Mouse (Mus musculus): ENCODE data around the gene Il16.
A peak's percentile ranks its signal among the peaks of the same experiment; 100 is the strongest.

Gene Il16

DNA sequence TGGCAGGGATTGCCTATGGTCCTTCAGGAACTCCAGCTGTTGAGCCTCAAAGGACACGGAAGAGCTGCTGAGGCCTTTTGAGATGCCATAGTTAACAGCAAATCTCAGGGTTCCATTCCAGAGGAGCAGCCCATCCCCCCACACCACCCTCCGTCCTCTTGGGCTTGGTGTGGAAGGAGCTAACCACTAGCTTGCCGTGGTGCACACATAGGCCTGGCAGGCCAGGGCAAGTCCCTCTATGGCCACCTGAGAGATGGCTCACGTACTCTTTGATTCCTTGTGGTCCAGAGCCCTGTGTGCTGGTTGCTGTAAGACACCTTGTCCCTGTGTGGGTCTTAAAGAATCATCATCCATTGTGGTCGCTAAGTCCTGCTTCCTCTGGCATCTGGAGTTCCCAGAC is 104.9 kb downstream of the Il16 start:
- peak; percentile 80 for DNase-seq

DNA sequence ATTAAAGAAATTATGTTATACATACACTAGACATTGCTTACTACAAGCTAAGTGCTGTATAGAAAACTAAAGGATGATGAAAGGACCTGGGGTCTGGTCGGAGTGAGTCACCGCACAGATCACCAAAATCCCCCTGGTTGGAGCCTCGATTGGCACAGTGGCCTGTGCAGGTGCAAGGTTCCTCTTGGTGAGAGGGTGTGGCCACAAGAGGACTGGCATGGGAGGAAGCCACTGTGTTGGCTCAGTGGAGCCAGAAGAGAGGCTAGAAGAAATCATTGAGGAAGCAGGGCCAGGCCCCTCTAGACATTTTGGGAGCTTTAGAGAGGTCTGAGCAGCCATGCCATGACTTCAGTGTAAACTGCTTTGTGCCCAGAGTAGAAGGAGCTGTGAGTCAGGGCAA is 106.4 kb downstream of the Il16 start:
- no peak for DNase-seq

GRCm38 (mm10) chr7:83637781-83638583 is 107.5 kb downstream of the Il16 start:
- DNase-seq, result peak; percentile 85

- DNase-seq, result no peak
Measured at GRCm38 (mm10) chr7:83636425-83636824, 109.1 kb downstream of the Il16 start.

DNA sequence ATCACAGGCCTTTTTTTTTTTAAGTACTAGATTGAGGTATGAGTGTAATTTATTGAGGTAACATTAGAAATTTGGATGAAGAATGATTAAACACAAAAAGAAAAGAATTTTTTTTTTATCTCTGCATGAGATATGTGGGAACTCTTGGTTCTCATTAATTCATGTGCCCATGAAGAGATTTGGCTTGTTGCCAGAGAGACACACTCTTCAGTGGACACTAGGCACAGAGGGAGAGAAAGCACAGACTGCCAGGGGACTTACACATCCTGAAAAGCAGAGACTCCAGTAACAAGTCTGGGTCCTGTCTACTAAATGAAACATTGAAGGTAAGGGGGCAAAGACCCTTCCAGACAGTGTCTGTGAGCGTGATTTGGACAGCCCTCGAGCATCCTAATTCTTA is 109.8 kb downstream of the Il16 start:
- no peak for DNase-seq

DNA sequence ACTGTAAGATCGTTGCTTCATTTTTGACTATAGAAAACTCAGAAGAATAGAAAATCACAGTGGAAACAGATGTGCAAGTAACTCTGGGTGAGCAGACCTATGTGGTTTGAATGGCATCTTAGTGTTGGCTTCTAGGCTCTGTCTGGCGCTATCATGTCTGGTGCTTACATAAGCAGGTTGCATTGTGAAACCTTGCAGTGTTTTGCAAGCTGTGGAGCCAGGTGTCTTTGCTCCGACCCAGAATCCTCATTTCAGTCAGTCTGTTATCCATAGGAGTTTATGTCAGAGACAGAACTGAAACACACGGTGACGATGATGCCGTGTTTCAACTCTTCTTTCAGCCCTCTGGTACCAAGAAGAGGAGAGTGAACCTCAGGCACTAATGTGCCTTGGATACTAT is 111.7 kb downstream of the Il16 start:
- no peak for DNase-seq

DNA sequence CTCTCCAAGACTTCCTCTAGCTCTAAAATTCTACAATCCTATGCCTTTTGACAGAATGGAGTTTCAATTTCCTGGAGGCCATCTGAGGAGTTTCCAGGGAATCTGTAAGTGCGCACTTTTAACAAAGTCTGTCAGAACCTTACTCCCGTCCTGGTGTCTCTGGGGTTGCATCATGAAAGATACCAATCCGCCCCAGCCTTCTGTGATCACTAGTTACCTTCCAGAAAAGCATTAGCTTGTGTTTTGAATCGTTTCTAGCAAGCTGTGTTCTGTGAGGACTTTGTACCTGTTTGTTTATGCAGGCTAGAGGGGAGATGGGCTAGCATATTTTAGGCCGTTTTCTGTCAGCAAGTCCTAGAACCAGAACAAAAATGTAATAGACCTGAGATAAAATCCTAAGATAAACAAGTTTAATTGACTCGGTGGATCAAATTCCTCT is 112.8 kb downstream of the Il16 start:
- no peak for DNase-seq

DNA sequence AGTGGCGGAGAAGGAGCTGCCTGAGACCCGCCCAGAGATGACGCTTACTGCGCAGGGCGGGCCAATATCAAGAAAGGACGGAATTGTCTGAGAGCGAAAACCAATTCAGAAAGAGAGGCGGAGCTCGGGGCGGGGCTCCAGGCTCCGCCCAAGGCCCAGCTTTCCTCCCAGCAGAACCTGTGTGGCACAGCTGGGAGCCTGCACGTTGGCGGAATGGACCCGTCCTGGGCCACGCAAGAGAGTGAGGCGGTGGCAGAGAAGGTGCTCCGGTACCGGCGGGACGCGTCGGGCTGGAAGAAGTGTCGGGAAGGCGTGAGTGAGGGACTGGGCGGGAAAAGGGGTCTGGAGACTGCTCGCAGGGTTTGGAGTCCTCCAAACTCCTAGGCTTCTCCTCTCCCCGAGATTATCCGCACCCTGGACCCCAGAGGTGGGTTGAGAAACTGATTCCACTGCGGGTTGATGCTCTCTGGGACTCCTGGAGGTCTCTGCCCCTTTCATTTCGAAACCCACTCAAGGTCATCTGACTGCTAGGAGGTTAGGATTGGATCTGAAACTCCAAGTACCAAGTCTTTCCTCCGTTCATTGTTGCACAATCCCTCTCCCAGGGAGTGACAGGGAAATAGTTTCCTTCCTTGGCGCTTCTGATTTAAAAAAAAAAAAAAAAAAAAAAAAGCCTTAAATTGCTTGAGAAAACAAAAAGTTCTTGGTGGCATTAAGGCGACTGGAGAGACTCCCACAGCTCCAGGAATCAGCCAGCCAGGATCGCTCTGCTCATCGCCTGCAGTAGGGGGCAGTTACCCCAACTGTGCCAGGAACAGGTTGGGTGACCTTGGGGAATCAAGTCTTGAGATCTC is 113.5 kb downstream of the Il16 start, which contains the start of gene Stard5:
Gene Stard5 (plus strand): TSS at position 132 of the 854 bp plus-strand sequence.
- peak; percentile 100 for DNase-seq

DNA sequence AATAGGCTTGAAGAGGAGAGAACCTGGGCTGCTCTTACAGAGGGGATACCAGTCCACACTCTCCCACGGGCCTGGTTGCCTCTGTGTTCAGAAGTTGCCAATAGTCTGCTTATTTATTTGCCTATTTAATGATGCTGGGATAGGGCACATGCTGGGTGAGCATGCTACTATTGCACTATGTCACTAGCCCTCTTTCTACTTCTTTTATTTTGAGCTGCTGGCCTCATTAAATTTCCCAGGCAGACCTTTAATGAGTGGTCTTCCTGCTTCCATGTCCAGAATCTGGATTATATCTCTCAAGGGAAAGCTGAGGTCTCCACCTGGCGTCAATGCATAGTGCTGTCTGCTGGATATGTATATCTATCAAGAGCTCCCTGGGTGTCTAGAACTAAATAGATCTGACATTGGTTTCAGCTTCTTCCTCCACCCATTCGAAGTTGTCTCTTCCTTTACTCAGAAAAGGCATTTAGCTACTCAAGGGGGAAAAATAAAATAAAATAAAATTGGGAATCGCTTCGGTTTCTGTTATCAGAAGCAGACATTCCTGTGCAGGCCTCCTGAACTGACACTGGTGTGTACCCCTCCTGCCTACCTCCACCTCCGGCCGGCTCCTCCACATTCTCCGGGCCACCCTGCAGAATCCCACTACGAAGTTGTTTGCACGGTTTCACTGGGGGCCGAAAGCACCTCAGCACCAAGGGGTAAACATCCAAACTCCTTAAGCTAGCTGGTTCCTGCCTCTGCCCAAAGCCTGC is 114.3 kb downstream of the Il16 start:
- DNase-seq, result no peak

DNA sequence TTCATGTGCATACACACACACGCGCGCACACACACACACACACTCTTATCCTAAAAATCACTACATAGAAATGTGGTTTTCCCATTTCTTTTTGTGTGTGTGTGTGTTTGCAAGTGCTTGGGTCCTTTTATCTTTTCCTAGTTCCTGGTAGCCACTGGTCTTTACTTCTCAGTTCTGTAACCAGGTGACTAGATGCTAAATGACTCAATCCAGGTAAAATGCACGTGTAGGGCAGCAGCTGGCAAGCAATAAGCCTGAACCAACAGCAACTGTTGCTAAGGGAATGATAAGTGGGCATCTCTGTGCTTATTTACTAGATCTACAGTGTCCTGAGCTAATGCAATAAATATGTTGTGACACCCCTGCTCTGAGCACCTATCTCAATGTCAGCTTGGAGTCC is 118.2 kb downstream of the Il16 start:
- DNase-seq, result no peak

GRCm38 (mm10) chr7:83626557-83627257 is 118.8 kb downstream of the Il16 start:
- DNase-seq, result no peak

- DNase-seq, result peak; percentile 80
Measured at GRCm38 (mm10) chr7:83624065-83624464, 121.5 kb downstream of the Il16 start.

DNA sequence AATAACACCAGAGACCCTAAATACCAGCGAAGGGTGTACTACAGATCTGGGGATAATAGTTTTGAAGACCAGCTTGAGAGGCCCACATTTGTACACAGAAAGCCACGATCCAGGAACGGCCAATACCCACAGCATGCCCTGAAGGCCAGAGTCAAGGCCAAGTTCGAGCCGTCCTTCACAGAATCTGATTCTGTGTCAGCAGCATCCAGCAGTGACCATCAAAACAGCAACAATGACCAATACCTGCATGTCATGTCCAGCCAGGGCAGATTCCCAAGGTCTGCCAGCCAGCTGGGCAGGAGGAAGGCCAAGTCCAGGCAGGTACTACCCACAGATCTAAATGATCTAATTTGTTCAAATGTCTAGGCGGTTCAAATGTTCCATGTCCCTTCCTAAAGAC is 122.9 kb downstream of the Il16 start:
- DNase-seq, result peak; percentile 63

DNA sequence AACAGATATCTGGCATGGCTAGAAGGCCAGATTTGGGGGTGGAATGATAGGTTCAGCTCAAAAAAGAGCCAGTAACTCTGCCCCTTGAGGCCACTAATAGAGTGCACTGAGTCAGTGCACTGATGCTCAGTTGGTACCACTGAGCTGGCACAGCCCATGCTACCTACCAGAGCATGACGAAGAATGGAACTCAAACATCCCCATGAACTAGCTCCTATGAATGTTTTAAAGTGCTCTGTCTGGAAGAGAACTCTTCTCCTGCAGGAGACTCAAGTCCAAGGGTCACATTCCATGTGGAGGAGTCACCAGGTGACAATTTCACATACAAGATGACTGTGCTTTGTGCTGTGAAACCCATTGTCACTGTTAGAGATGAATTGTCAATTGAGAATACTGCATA is 126.8 kb downstream of the Il16 start:
- no peak for DNase-seq

GRCm38 (mm10) chr7:83616268-83616667 is 129.3 kb downstream of the Il16 start:
- DNase-seq, result peak; percentile 96

DNA sequence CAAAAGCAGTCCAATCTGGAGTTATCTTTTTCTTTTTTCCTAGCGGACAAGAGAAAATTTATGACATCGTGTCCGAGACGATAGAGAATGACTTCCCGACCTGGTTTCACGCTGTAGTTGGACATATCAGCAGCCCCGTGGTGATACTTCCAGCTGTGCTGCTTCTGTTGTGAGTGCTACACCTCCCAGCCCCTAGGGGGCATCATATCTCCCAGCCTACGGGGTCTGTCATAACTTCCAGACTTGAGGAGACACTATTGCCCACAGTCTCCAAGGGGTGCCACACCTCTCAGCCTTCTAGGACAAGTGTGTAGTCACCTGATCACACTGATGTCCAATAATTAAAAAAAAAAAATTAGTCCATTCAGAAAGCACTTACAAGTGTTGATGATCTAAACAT is 129.7 kb downstream of the Il16 start:
- peak; percentile 85 for DNase-seq

GRCm38 (mm10) chr7:83615272-83615671 is 130.3 kb downstream of the Il16 start:
- DNase-seq, result peak; percentile 54

DNA sequence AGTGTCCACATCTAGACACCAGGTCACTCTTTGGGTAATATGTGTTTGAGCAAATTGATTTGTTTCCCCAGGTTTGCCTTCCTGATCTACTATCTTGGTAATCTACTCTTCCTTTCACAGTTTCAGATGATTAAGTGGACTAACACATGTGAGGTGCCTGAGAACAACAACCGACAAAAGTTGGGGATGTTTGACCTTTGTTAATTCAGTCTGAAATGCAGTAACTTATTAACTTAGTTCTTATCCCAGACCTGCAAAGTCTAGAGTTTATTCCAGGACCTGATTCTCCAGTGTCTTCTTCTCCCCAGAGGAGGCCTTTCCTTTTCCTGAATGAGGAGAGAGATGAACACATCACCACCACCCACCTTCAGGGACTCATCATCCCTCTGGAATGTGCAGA is 133.6 kb downstream of the Il16 start:
- DNase-seq, result no peak

- no peak for DNase-seq
Measured at GRCm38 (mm10) chr7:83609891-83610290, 135.6 kb downstream of the Il16 start.

- DNase-seq, result peak; percentile 80
Measured at GRCm38 (mm10) chr7:83606796-83607195, 138.7 kb downstream of the Il16 start.

DNA sequence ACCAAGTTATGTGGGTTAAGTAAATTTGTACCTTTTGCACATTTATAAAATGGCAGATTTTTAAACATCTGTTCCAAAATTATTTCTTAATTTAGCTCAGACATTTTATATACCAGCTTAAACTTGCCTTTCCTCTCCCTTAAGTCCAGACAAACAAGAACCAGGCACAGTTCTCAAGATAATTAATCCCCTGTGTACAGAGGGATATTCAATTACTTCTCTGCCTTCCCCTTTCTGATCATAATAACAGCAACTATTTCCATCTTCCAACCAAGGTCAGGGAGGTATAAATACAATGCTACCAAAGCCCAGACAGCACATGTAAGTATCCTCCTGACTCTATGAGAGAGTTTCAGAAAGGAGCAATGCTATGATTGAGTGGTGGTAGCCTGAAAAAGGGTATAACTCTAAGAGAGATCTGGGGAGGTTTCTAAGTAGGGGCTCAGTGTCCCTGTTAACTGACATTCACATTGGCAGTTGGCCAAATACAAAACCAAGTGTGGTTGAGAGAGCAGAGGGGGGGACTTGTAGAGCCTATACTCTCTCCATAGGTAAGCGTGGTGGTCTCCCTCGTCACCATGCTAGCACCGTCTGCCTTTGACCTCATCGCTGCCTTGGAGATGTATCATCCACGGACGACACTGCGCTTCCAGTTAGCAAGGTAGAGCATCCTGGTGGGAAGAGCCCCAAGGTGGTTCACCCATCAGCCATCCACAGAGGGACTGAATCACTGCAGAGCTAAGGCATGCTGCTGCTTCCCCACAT is 141.2 kb downstream of the Il16 start:
- peak; percentile 29 for DNase-seq

- DNase-seq, result peak; percentile 89
Measured at GRCm38 (mm10) chr7:83599913-83600286, 145.6 kb downstream of the Il16 start.
